Mouse (Mus musculus) heart, embryonic 12.5 days (tissue): Measurements from ENCODE around the gene Kif1a. TPM values are rescaled to one million over a fixed set of nuclear protein-coding genes. Genes with fewer than 3 reads are reported as not detected.
"Not testable (repeated sequence)": the region's sequence is repeated elsewhere in the genome, so short reads cannot be mapped to it uniquely, and the experiment has no call there.

Source experiments
- ATAC-seq: fragments of 200-750 bp; cut with Nextera tagmentation; 2 replicates; pipeline ENCODE4 v1.8.0; 2017; ENCODE audit warnings: moderate TSS enrichment, moderate library complexity; ENCODE audit not compliant: insufficient number of reproducible peaks, low FRiP score
- H3K27ac ChIP-seq: fragments of 300-500 bp; sonication (generic); 2 replicates; pipeline ENCODE4 v1.5.1; 2016; ENCODE audit warnings: mild to moderate bottlenecking, moderate library complexity; ENCODE audit not compliant: poor library complexity, severe bottlenecking
- H3K27me3 ChIP-seq: fragments of 300-500 bp; sonication (generic); replicated peaks from 2 replicates; pipeline ENCODE4 v1.6.1; 2016; ENCODE audit warnings: mild to moderate bottlenecking, moderate library complexity
- H3K36me3 ChIP-seq: fragments of 300-500 bp; sonication (generic); 2 replicates; pipeline ENCODE4 v1.6.1; 2016; ENCODE audit warnings: mild to moderate bottlenecking, moderate library complexity
- H3K4me1 ChIP-seq: fragments of 300-500 bp; sonication (generic); replicated peaks from 2 replicates; pipeline ENCODE4 v1.6.1; 2016; ENCODE audit warnings: mild to moderate bottlenecking
- H3K4me2 ChIP-seq: fragments of 300-500 bp; sonication (generic); 2 replicates; pipeline ENCODE4 v1.6.1; 2016; ENCODE audit warnings: mild to moderate bottlenecking, moderate library complexity
- H3K4me3 ChIP-seq: fragments of 300-500 bp; sonication (generic); 2 replicates; pipeline ENCODE4 v1.5.1; 2016; ENCODE audit warnings: mild to moderate bottlenecking
- H3K9ac ChIP-seq: fragments of 300-500 bp; sonication (generic); 2 replicates; pipeline ENCODE4 v1.6.1; 2016; ENCODE audit warnings: mild to moderate bottlenecking, moderate library complexity
- H3K9me3 ChIP-seq: fragments of 300-500 bp; sonication (generic); replicated peaks from 2 replicates; pipeline ENCODE4 v1.6.1; 2016; ENCODE audit warnings: mild to moderate bottlenecking, moderate library complexity
- WGBS: fragments of 180-500 bp; shearing (Covaris S2); methylation state at CpG from one replicate; pipeline ENCODE4 v1.1.7; 2016; 5-methylcytosine and 5-hydroxymethylcytosine counted together
- polyA plus RNA-seq: library from polyadenylated mRNA; unstranded; fragments of >200 nt; fragmentation: Nextera tagmentation; extraction: Ambion mirVana; gene quantifications from 2 replicates; pipeline ENCODE4 v1.2.1, GENCODE M21; 2016

Gene Kif1a
- polyA plus RNA-seq, 1 experiment from 2014 or later = 7.7 TPM

GRCm38 (mm10) chr1:92988894-92989293 is 112.9 kb downstream of the Kif1a start:
- 69% methylated on average over 4 of the region's 4 CpGs for WGBS
- no peak overlapping the region for H3K4me2 ChIP-seq
- peaks cover 18% of the 10 kb centered on the region; the same call in 1 of the 2 replicates for H3K27me3 ChIP-seq
- no peak for ATAC-seq
- H3K27ac ChIP-seq = no peak overlapping the region
- no peaks in the 10 kb centered on the region for H3K4me1 ChIP-seq
- no peak overlapping the region for H3K4me3 ChIP-seq
- H3K36me3 ChIP-seq = no peaks in the 10 kb centered on the region
- H3K9me3 ChIP-seq = no peaks in the 10 kb centered on the region
- H3K9ac ChIP-seq = no peak overlapping the region

DNA sequence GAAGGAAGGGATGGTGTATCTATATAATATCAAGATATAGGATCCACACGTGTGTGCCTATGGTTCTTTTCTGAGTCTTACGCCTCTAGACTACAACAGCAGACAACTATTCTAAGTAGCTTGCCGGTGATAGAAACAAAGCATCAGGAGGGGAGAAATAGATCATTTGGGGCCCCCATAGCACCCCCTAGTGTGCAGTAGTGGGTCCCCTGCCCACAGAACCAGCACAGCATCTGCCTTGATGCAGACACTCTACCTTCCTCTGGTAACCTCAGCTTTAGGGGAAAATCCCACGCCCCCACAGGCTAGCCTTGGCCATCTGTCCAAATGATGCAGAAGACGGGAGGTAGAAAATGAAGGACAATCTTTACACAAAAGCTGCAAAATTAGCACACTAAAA is 116.8 kb downstream of the Kif1a start:
- H3K36me3 ChIP-seq = no peaks in the 10 kb centered on the region
- no peak overlapping the region for H3K27ac ChIP-seq
- H3K9me3 ChIP-seq = no peaks in the 10 kb centered on the region
- no peak overlapping the region for H3K9ac ChIP-seq
- no peak for ATAC-seq
- peaks cover 15% of the 10 kb centered on the region; the same call in 1 of the 2 replicates for H3K27me3 ChIP-seq
- no peak overlapping the region for H3K4me3 ChIP-seq
- peaks cover 6% of the 10 kb centered on the region for H3K4me1 ChIP-seq
- WGBS = 81% methylated on average over 5 of the region's 5 CpGs
- H3K4me2 ChIP-seq = no peak overlapping the region

DNA sequence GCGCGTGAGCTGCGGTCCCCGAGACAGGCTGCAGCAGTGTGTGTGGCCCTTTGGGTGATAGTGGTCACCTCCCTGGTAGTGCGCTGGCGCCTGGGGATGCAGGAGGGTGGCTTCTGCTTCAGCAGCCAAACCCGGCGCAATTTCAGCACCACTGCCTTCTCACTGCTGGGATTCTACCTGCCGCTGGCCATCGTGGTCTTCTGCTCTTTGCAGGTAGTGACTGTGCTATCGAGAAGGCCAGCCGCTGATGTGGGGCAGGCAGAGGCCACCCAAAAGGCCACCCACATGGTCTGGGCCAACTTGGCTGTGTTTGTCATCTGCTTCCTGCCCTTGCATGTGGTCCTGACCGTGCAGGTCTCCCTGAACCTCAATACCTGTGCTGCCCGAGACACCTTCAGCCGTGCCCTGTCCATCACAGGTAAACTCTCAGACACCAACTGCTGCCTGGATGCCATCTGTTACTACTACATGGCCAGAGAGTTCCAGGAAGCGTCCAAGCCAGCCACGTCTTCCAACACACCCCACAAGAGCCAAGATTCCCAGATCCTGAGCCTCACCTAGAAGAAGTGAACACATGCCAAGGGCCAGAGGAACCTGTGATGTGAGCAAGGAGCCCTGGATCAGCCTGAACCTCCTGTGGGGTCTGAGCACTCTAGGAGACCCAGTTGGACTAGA is 118.7 kb downstream of the Kif1a start:
- no peak overlapping the region for H3K4me2 ChIP-seq
- no peaks in the 10 kb centered on the region for H3K9me3 ChIP-seq
- ATAC-seq = no peak
- no peak overlapping the region for H3K4me3 ChIP-seq
- H3K27me3 ChIP-seq = no peaks in the 10 kb centered on the region
- no peak overlapping the region for H3K27ac ChIP-seq
- no peak overlapping the region for H3K9ac ChIP-seq
- peaks cover 25% of the 10 kb centered on the region for H3K4me1 ChIP-seq
- 85% methylated on average over 17 of the region's 17 CpGs for WGBS
- no peaks in the 10 kb centered on the region for H3K36me3 ChIP-seq

DNA sequence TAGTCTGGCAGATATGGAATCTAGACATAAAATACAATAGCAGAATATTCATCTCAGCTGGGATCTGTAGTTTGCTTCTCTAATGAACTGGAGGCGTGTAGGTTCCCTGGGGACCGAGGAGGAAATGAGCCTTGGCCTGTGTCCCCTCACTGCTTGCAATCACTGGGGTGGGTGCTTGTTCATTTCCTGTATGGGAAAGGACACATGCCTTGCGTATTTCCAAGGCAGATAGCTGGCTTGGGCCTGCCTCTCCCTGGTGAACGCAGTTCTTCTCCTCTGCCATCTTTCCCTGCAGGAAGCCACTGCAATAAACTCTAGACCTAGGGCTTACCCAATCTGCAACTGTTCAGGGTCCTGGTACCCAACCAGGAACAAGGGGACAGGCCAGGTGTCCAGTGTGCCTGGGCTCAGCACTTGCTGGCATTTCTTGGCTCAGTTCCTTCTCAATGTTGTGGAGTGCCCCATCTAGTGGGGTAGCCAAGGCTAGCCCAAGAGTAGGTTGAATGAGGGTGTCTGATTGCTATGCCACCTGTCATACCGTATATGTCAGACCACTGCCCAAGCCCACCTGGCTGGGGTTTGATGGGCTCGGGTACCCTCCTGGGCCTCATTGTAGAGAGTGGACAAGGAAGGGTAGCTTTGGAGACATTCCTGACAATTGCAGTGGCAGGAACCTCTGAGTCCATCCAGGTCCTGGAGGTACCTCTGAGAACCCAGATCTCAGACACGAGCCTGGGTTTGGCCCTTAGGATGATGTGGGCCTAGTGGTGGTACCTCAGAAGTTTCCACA is 120.5 kb downstream of the Kif1a start:
- Histone ChIP-seq H3K9me3 (no peaks in the 10 kb centered on the region), H3K4me1 (peaks cover 31% of the 10 kb centered on the region), H3K4me2 (no peak overlapping the region), H3K36me3 (no peaks in the 10 kb centered on the region), H3K27ac (no peak overlapping the region), H3K9ac (no peak overlapping the region), H3K27me3 (no peaks in the 10 kb centered on the region), H3K4me3 (no peak overlapping the region)
- WGBS = 66% methylated on average over 7 of the region's 7 CpGs
- ATAC-seq = no peak

GRCm38 (mm10) chr1:92979073-92979602 is 122.6 kb downstream of the Kif1a start:
- no peaks in the 10 kb centered on the region for H3K9me3 ChIP-seq
- H3K36me3 ChIP-seq = no peaks in the 10 kb centered on the region
- H3K27ac ChIP-seq = no peak overlapping the region
- no peak overlapping the region for H3K9ac ChIP-seq
- no peaks in the 10 kb centered on the region for H3K27me3 ChIP-seq
- WGBS = 11% methylated on average over 11 of the region's 11 CpGs
- H3K4me3 ChIP-seq = no peak overlapping the region
- peak; percentile 43; the same call in 1 of the 2 replicates for ATAC-seq
- H3K4me1 ChIP-seq = peaks cover 52% of the 10 kb centered on the region
- peak overlapping the region; percentile 41 for H3K4me2 ChIP-seq

DNA sequence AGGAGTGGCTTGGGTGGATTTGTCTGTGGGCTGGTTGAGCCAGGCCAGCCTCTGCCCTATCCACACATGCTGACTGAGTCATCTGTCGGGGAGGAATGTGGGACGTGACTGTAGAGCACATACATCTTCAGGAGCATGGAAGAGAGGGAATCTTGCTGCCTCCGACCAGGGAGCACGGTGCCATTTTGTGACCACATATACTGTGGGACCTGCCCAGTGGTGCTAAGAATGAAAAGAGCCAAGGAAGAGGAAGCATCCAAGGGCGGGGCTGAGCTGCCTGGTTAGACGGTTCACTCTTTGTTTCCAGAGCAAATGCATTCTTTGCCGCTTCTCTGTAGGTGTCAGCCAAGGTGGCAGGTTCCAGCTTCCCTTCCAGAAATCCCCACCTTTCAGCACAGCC is 123.1 kb downstream of the Kif1a start:
- peak overlapping the region; percentile 41 for H3K4me2 ChIP-seq

GRCm38 (mm10) chr1:92976141-92976566 is 125.6 kb downstream of the Kif1a start:
- Histone ChIP-seq H3K27ac (no peak overlapping the region; the same call in 1 of the 2 replicates), H3K36me3 (no peaks in the 10 kb centered on the region), H3K4me1 (peaks cover 65% of the 10 kb centered on the region), H3K4me3 (no peak overlapping the region), H3K9ac (no peak overlapping the region), H3K9me3 (no peaks in the 10 kb centered on the region), H3K4me2 (no peak overlapping the region), H3K27me3 (no peaks in the 10 kb centered on the region)
- no peak for ATAC-seq
- 20% methylated on average over 6 of the region's 6 CpGs for WGBS

More for the DNA sequence above, 123.1 kb downstream of the Kif1a start:
- Histone ChIP-seq H3K36me3 (no peaks in the 10 kb centered on the region), H3K27ac (no peak overlapping the region), H3K4me1 (peaks cover 54% of the 10 kb centered on the region), H3K4me3 (no peak overlapping the region), H3K27me3 (no peaks in the 10 kb centered on the region), H3K9ac (no peak overlapping the region), H3K9me3 (no peaks in the 10 kb centered on the region)
- 21% methylated on average over 7 of the region's 7 CpGs for WGBS
- no peak for ATAC-seq

DNA sequence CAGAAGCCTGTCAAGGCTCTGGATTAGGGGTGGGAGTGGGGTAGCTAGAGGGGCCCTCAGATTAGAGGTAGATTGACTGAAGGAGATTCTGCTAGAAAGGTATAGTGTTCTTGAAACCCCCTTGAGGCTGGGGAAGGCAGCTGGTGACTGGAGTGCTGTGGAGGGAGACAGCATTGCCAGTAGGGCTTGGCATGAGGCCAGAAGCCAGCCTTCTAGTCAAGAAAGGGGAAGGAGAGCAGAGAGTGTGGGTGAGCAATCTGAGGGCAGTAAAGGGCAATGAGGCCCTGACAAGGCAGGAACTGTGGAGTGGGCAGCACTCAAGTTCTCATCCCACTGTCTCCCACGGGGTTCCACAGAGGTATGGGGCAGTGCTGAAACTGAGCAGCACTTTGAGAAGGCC is 128.9 kb downstream of the Kif1a start:
- no peak overlapping the region for H3K4me3 ChIP-seq

GRCm38 (mm10) chr1:92971879-92972795 is 129.6 kb downstream of the Kif1a start:
- 75% methylated on average over 7 of the region's 7 CpGs for WGBS
- Histone ChIP-seq H3K9ac (no peak overlapping the region), H3K4me3 (no peak overlapping the region), H3K4me2 (no peak overlapping the region), H3K4me1 (peaks cover 42% of the 10 kb centered on the region), H3K27ac (peak overlapping the region; percentile 29; the same call in 1 of the 2 replicates), H3K9me3 (no peaks in the 10 kb centered on the region), H3K36me3 (no peaks in the 10 kb centered on the region), H3K27me3 (no peaks in the 10 kb centered on the region)
- no peak for ATAC-seq

More for the DNA sequence above, 128.9 kb downstream of the Kif1a start:
- WGBS = 61% methylated on average over 1 of the region's 1 CpGs
- Histone ChIP-seq H3K27ac (peak overlapping the region; percentile 29; the same call in 1 of the 2 replicates), H3K27me3 (no peaks in the 10 kb centered on the region), H3K36me3 (no peaks in the 10 kb centered on the region), H3K9me3 (no peaks in the 10 kb centered on the region), H3K4me2 (no peak overlapping the region), H3K4me1 (peaks cover 42% of the 10 kb centered on the region), H3K9ac (no peak overlapping the region)
- ATAC-seq = no peak

- H3K4me2 ChIP-seq, H3K4me3 ChIP-seq, H3K9me3 ChIP-seq, H3K36me3 ChIP-seq, H3K27me3 ChIP-seq, ATAC-seq, H3K27ac ChIP-seq, H3K9ac ChIP-seq: not testable (repeated sequence)
- H3K4me1 ChIP-seq = peaks cover 32% of the 10 kb centered on the region
- 81% methylated on average over 6 of the region's 6 CpGs for WGBS
These were observed 131.0 kb downstream of the Kif1a start for GRCm38 (mm10) chr1:92970791-92971190.
